Mouse (Mus musculus): ENCODE data around the gene Pacs1.

GRCm38 (mm10) chr19:5106731-5107191, 166.2 kb downstream of the Pacs1 start, which contains the start of gene Rab1b:
- TF ChIP-seq GATA1 (IDR thresholded peaks at IDR 0.05; ENCODE audit: borderline replicate concordance, low read length) (no peak), CTCF (IDR thresholded peaks at IDR 0.05; ENCODE audit: low read depth, low read length) (no peak), TAL1 (conservative IDR thresholded peaks at IDR 0.05; ENCODE audit: low read depth, low read length) (no peak), POLR2AphosphoS5 (IDR thresholded peaks at IDR 0.05; ENCODE audit: insufficient replicate concordance, low read depth, low read length) (no peak), GATA2 (IDR thresholded peaks at IDR 0.05; ENCODE audit: borderline replicate concordance, low read depth, low read length) (no peak)

All from G1E (cell line).